Mouse (Mus musculus) right cerebral cortex, postnatal 4 days (tissue): ENCODE measurements around the gene Tbc1d10a.

Experiments
- DNase-seq: peaks from one replicate; pipeline ENCODE4 v3.0.0-alpha.2; 2022

The Tbc1d10a gene

DNA sequence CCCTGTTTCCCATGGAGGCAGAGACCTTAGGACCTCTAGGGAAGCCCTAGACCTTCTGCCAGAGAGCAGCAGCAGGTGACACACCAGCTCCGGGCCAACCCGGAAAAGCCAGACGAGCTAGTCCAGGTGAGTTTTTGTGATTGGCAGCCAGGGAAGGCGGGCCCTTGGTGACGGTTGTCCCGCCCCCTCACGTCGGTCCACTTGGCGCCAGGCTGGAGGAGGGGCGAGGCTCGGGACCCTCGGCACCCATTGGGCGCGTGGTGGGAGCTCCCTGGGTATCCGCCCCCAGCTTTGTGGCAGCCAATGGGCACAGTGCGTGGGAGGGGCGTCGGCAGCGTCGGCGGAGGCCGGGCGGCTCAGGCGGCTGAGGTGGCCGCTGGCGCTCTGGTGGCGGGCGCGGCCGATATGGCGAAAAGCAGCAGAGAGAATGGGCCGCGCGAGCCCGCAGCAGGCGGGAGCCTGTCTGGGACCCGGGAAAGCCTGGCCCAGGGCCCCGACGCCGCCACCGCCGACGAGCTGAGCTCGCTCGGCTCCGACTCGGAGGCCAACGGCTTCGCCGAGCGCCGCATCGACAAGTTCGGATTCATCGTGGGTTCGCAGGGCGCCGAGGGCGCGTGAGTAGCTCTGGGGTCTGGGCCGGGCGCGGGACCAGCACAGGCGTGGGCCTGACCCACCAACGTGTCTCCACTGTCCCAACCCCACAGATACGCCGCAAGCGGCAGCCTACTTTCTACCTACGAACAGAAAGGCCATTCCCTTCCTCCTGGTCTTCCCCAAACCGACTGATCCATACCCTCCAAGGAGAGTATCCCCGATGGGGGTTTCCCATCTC, at the start of gene Tbc1d10a:
Tbc1d10a (plus strand) TSS at position 304 of the 832 bp plus-strand sequence.
- peak; percentile 97 for DNase-seq

DNA sequence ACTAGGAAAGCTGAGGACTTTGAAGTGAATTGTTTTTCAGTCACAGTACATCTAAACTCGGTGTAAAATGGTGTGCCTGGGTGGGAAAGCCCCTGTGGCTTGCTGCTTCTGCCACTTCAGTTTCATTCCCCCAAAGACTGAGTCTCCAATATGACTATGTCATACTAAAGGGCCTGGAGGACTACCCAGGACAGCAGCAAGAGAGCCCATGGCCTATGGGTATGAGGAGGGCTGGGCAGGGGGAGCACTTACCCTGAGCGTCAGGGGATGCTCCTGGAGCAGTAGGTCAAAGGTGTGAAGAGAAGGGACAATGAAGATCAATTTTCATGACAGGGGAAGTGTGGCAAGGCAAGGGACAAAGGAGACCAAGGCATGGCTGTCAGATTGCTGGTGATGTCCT, 47.6 kb upstream of the Tbc1d10a start:
- DNase-seq = no peak

DNA sequence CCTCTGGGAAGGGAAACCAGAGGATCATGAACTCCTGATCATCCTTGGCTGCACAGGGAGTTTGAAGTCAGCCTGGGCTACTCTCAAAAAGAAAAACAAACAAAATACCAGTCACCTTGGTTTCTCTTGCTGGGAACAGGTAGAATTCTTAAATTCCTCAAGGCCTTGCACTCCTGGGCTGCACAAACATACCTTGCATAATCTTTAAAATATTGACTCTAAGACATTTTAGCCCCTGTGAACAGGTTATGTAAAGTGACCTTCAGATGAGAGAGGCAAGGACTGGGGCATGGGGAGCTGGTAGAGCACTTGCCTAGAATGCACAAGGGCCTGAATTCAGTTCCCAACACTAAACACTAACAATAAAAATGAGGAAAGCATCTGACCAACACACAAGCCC, 45.1 kb upstream of the Tbc1d10a start:
- no peak for DNase-seq

DNA sequence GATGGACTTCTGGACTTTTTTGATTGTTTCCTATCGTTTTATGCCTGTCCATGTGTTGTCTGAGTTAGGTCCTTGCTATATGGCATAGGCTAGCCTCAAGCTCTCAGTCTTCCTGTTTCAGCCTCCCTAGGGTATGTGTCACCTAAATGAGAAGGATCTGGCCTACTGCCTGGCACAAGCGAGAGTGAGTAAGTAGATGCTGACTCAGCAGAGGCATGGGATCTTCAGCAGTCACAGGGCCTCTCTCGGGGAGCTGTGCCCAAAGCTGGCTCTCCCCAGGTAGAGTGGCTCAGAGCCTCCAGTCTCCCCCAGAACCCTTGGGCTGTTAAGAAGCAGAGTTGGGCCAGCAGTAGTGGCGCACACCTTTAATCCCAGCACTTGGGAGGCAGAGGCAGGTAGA, 44.2 kb upstream of the Tbc1d10a start:
- no peak for DNase-seq

DNA sequence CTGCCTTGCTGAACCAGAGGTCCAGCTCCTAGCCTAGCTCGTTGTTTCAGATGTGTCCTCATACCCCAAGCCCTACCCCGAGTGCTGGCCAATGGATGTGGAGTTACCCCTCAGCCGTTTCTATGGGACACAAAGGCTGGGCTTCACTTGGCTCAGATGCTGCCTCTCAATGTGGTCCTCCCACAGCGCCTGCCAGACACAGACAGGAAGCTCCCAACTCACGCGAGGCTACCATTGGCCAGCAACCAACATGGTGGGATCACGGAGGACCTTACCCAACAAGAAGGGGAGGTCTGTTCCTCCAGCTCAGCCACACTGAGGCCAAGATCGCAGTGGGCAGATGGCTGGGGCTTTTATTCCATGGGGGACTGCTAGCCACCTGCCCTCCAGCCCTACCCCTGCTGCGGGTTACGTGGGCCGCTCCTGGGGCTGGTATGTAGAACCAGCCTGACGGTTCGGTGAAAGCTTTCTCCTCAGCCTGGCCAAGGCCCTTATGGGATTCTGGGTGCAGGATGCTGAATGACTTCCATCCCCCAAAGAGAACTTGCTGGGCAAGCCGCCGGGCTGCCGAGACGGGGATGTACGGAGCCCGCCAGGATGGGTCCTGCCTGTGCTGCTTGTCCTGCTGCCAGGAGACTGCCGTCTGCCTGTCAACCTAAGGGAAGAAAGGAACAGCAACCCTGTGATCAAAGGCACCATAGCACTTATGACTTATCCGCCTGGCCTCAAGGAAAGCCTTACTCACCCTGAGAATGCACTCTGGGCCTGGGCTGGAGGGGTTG, 43.1 kb upstream of the Tbc1d10a start:
- DNase-seq = peak; percentile 47

DNA sequence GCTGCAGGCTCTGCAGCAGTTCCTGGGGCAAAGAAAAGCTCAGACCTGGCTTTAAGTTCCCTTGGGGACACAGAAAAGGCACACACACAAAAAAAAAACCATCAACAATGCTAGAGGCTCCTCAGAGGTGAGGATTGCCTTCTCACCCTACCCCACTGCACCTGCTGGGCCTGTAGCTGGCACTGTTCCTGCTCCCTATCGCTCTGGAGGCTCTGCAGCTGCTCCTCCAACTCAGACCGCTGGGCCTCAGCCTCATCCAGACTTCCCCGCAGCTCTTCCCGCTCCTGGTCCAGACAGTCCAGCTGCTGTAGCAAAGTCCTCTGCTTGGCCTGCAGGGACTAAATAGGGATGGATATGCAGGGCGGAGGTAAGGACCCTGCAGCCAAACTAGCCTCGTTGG, 40.2 kb upstream of the Tbc1d10a start:
- no peak for DNase-seq

DNA sequence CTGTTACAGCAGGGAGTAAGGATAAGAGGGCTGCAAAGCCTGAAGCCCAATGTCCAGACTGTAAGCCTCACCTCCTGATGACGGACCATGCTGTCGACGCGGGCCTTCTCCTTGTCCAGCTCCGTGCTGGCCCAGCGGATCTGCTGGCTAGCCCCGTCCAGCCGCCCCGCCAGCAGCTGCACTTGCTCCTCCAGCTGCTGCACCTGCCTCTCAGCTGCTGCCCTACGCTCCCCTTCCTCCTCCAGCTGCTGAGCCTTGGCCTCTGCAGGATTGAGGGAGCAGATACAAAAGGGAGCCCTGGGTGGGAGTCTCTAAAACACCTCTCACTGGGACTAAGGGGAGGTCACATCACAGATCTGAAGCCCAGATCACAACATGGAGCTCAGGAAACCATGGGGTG, 39.5 kb upstream of the Tbc1d10a start:
- no peak for DNase-seq

DNA sequence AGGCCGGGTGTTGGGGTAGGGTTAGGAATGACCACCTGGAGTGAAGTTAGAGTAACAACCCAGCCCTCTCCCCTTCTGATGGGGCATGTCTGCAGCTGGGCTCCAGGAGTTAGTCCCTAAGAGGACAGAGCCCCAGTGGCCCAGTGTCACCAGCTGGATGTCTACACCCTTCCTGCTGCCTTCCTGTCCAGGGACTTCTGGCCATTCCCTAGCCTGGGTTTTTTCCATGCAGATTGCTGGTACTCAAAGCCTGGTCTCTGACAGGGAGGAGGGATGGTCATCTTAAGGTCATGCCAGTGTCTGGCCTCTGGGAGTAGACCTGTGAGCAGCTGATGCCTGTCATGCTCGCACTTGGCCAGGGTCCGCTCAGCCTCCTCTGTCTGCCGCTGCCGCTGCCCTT, 38.5 kb upstream of the Tbc1d10a start:
- DNase-seq = no peak

DNA sequence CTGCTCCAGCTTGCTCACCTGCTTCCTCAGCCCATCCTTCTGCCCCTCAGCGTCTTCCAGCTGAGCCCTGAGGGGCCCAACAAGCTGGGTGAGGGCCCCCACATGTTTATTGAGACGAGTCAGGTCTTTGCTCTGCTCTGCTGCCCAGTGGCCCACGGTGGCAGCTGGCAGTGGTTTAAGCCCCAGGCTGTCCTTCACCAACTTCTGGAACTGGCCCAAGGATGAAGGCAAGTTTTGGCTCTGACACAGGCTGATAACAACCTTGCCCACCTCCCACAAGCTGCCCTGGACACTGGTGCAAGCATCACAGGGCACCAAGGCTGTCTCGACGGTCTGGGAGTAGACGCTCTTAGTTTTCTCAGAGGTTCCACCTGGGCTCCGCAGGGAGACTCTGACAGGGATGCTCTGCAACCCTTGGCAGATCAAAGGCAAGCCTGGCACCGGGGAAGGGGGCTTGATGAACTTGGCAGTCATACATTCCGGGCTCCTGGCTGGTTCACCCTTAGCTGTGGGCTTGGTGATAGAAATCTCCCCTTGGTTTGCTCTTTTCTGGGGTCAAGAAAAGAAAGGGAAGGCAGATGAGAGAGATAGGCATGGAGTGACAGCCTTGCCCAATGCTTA, 37.9 kb upstream of the Tbc1d10a start:
- no peak for DNase-seq

DNA sequence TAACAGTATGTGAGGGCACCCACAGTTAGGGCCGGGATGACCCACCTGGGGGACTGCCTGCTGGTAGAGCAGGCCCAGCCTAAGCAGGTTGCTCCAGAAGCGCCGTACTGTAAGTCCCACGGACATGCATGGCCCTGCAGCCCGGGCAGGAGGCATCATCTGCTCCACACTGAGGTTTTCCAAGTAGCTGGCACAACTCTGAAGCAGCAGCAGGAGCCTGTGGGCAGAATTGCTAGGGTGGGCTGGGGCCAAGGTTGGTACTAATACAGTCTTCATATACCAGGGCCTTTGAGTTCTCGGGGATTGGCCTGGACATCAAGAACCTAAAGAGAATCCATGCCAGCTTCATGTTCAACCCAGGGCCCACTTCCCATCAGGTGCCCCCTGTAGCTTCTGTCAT, 36.7 kb upstream of the Tbc1d10a start:
- no peak for DNase-seq

DNA sequence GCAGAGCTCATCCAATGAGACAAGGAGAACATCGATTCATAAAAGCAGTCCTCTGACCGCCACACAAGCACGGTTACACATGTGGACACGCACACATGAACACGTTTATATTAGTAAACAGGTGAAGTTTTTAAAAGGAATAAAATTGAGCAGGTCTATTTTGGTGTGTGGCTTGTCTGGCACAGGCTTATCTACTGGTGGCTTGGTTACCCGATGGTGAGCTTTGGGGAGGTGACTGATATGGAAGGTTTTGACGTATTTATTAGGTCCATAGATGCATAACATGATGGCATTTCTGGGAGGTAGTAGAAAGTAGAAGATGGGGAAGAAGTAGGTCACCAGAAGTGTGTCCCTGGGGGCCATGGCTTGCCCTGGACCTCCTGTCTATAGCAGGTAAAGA, 32.9 kb upstream of the Tbc1d10a start:
- DNase-seq = no peak

DNA sequence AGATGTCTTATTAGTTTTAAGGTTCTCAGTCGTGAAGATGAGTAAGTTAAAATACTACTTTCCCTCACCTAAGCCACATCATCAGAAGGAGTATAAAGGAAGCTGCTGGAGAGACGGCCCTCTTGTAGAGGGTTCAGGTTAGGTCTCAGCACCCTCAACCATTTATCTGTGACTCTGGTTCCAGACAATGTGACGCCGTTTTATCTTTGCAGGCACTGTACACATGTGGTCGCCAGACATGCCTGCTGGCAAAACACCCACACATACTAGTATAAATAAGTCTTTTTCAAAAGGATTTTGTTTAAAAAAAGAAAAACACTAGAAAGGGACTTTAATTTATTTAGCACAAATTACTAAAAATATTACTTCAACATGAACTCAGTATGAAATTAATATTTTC, 30.9 kb upstream of the Tbc1d10a start:
- DNase-seq = no peak

DNA sequence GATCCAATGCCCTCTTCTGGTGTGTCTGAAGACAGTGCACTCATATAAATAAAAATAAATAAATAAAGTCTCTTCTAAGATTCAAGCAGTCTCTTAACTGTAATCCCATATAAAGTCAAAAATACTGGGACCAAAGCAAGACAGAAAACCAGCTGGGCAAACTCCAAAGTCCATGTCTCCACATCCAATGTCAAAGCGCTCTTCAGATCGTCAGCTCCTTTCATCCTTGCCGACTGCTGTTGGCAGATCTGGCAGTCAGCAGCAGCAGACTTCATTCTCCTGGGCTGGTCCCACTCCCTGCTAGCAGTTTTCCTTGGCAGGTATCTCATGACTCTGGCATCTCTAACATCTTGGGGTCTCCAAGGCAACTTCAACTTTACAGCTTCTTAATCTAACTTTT, 27.9 kb upstream of the Tbc1d10a start:
- no peak for DNase-seq

DNA sequence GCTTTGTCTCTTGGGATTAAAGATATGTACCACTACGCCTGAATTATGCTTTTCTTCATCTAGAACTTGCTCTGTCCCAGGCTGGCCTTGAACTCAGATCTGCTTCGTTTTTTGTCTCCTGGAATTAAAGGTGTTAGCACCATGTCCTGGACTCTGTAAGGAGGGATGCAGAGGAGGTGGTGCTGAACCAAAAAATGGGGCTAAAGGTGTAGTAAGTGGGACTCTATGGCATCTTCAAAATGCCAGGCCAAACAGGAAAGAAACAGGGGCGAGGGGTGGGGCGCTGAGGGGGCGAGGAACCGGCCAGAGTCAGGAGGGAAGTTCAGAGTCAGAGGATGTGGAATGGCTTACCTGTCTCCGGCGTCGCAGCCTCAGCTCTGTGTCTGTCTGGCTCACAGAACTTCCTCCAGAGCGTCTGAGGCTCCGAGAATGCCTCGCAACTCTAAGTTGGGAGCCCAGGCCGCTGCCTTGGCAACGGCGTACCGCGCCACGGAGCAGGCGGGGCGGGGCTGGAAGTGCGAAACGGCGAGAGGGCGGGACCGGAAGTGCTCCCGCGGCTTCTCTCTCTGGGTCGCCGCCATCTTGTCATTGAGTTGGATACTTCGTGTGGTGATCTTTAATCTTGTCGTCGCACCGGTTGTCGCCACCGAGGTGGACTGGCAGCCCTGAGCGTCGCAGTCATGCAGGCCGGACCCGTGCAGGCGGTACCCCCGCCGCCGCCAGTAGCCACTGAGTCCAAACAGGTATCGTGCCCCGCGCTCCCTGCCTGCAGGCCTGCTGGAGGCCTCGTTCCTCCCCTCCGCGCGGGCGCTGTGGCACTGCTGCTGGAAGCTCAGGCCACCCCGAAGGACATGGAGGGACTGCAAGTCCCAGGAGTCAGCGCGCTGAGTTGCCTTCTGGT, 26.5 kb upstream of the Tbc1d10a start, which contains the start of the genes Ccdc157 and Sf3a1:
Ccdc157 (minus strand) TSS at position 486 of the 901 bp plus-strand sequence.
Sf3a1 (plus strand) TSS at position 543 of the 901 bp plus-strand sequence.
- DNase-seq = peak; percentile 93

DNA sequence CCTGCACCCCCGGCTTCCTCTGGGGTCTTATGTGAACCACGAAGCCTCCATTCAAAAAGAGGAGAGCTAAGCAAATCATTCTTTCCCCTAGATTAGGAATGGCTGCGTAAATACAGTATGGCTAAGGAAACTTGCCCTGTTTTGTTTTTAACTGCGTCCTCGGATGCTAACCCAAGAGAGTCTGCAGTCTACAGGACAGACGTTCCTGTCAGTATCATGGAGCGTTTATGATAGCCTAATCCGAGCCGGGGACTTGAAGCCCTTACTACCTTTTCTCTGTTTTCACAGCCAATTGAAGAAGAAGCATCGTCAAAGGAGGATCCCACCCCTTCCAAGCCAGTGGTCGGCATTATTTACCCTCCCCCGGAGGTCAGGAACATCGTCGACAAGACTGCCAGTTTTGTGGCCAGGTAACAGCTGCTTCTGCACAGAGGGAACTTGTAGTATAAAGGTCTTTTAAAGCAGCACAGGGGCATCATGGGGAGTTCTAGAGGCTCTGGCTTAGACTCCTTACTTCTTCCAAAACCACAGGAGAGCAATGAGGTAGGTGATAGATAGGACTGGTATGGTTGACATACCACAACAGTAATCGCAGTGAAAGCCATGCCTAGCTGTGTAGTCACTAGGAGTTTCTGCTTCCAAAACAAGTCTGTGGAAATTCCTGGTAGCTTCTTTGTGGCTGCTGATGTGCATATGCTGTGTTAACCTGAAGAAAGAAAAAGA, 25.7 kb upstream of the Tbc1d10a start:
- no peak for DNase-seq

DNA sequence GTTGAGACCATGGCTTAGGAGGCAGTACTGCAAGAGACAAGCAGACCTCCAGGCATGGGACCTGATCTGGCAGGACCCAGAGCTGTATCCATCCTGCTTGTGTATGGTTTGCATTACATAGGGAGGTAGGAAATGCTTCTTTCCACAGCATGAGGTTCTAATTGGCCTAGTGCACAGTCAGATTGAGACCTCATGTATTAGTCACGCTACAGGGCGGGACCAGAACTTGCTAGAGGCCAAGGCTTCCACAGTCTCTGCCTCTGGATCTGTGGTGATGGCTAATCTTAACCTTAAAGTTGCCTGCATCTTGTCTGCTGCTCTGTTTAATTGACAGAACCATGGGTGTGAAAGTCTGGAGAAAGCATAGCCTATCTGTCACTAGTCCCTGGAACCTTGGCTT, 21.9 kb upstream of the Tbc1d10a start:
- DNase-seq = no peak

DNA sequence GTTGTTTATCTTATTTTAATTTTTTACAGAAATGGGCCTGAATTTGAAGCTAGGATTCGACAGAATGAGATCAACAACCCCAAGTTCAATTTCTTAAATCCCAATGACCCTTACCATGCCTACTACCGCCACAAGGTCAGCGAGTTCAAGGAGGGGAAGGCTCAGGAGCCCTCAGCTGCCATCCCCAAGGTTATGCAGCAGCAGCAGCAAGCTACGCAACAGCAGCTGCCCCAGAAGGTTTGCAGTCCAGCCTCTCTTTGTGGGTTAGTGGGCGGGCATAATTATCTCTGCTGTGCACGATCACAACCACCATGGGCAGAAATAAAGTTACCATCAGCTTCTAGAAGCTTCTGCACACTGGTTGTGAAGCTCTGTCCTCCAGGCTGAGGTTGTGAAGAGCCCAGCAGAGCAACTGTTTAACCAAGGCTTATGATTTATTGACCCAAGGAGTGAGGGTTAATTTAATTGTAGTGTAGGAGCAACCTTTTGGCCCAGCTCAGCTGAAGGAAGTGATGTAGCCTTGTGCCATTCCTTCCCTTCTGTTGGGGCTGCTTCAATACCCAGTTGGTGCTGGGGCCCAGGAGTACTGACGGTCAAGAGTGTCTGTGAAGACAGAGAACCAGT, 20.0 kb upstream of the Tbc1d10a start:
- DNase-seq = no peak

DNA sequence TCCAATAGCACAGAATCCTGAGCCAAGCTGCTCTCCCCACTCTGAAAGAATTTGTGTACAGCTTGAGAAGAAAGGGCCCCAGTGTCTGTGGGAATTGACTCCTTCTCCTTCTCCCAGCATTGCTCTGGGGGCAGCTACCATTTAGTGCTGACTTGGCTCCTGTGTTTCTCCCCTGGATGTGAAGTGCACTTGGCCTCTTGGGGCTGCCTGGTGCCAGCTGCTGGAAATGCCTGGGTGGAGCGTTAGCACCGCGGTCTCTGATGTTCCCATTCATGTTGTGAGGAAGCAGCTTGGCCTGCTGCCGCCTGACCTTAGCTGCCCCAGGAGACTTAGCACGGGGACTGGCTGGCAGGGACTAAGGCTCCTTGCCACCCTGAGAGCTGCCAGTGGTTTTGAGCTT, 12.0 kb upstream of the Tbc1d10a start:
- DNase-seq = peak; percentile 50

DNA sequence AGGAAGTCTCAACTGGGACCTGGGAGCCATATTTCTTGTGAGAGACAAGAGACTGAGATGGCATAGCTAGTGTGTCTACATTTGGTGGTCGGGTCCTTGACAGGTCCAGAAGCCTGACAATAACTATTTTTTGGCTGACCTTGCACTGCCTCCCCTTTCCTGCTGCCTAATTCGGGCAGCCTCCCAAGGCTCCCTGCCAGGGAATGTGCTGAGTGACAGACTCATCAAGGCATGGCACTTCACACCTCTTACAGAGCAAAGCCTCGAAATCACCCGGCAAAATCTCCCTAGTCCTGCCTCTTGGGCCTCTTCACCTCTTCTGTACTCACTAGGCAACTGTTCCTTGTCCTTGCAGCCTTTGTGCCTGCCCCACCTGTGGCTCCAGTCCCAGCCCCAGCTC, 8.9 kb upstream of the Tbc1d10a start:
- no peak for DNase-seq

DNA sequence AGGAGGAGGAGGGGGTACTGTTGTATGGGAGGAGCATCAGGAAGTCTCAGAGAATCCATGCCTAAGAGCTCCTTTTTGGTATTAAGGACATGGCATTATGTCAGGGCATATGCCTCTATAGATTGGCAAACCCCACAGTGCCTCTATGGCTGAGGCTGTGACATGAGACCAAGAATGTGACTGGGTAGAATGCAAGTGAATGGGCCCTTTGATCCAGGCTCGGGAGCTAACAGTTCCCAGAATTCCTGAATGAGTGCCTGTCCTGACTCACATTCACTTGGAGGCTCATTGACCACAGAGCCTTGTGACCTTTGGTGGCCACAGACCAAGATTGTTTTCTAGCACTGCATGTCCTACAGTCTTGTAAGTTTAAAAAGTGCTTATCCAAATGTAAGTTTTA, 4.5 kb upstream of the Tbc1d10a start:
- no peak for DNase-seq

DNA sequence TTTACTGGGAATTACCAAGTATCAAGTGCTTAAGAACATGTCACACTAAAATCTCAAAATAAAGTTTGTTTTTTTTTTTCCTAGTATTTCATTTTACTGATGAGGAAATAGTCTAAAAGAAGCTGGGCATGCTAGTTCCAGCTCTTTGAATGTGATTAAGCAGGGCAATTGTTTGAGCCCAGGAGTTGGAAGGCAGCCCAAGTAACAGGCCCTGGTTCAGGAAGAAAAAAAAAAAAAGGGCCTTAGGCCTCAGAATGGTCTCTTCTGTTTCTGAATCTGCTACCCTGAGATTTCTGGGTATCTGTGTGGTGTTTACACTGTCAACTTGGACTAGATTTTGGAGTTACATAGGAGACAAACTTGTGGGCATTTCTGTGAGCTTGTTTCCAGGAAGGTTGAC, 3.1 kb upstream of the Tbc1d10a start:
- DNase-seq = no peak
